Mouse (Mus musculus): ENCODE results near the gene Rps19.
A peak's percentile ranks its signal among the peaks of the same experiment; 100 is the strongest.
"Not testable (repeated sequence)": the region's sequence is repeated elsewhere in the genome, so short reads cannot be mapped to it uniquely, and the experiment has no call there.

The Rps19 gene

GRCm38 (mm10) chr7:24883896-24884692 lies at the start of gene Rps19:
TSS of gene Rps19 (plus strand) at chr7:24884371.
- peak; percentile 100 for DNase-seq (ENCODE audit: low read depth, low spot score)

GRCm38 (mm10) chr7:24838732-24839409 lies 45.3 kb upstream of the Rps19 start:
- DNase-seq (ENCODE audit: low read depth, low spot score): not testable (repeated sequence)

DNA sequence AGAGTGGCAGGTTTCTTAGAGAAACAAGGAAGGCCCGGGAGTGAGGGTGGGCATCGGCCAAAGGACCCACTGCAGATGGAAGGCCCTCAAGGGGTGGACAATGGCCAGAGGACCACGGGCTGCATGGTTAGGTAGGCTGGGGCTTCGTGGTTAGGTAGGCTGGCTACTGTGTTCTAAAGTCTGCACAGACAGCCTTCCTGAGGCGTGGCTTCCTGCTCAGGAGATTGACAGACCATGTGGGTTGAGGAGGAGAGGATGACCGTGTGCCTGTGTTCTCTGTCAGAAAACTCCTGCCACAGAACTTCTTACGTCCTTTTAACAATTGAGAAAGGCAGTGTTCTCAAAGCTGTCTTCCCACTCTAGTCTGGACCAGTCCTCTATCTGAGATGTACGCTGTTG lies 44.8 kb upstream of the Rps19 start:
- DNase-seq (ENCODE audit: low read depth, low spot score): no peak

GRCm38 (mm10) chr7:24840331-24840730 lies 43.8 kb upstream of the Rps19 start:
- no peak for DNase-seq (ENCODE audit: low read depth, low spot score)

DNA sequence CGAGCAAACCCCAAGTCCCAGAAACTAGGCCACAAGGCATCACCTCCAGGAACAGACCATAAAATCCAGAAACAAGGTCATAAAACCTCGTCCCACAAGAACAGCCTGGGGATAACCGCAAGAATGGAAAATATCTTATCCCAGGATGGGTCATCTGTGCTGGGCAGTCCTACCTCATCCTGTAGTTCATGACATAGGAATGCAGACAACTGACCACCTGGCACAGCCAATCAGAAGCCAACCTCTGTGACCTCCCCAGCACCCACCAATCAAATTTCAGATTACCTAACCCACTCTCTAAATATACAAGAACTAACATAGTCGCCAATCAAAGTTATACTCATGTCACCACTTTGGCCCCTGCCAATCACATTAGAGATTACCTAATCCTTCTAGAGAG lies 43.2 kb upstream of the Rps19 start:
- no peak for DNase-seq (ENCODE audit: low read depth, low spot score)

DNA sequence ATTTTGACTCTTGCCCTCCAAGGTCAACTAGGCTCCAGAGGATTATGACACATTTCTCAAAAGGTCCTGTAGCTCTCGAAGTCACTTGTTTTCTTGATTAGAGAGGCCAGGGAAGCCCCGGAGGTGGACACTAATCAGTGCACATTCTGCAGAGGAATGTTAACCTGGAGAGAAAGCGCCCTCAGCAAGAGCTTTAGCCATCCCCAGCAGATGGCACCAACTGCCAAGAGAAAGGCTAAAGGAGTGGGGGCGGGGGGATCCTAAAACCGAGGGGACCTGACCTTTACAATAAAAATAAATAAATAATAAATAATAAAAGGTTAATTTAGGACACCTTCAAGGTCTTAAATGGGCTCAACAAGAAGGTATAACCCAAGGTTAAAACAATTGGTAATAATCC lies 40.0 kb upstream of the Rps19 start:
- no peak for DNase-seq (ENCODE audit: low read depth, low spot score)

GRCm38 (mm10) chr7:24845181-24845580 lies 39.0 kb upstream of the Rps19 start:
- no peak for DNase-seq (ENCODE audit: low read depth, low spot score)

- DNase-seq (ENCODE audit: low read depth, low spot score): peak; percentile 59
Observed at GRCm38 (mm10) chr7:24845713-24846112, 38.5 kb upstream of the Rps19 start.

GRCm38 (mm10) chr7:24846576-24846975 lies 37.6 kb upstream of the Rps19 start:
- not testable (repeated sequence) for DNase-seq (ENCODE audit: low read depth, low spot score)

- DNase-seq (ENCODE audit: low read depth, low spot score): peak; percentile 23
Observed at GRCm38 (mm10) chr7:24850162-24850561, 34.0 kb upstream of the Rps19 start.

DNA sequence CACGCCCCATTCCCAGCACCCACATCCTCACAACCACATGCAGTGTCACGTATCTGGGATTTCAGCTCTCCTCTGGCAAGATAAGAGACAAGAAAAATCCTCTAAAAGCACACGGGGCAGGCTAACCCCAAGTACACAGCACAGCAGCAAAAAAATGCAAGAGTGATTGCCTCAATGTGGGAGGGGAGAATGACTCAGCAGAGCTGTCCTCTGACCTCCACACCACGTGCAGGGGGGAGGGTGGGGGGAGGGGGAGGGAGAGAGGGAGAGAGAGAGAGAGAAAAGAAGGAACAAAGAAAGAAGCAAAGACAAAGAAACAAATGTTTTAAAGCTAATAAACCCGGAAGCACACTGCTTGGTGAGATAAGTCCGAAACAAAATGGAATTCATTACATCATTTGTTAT lies 33.3 kb upstream of the Rps19 start:
- DNase-seq (ENCODE audit: low read depth, low spot score): peak; percentile 60

GRCm38 (mm10) chr7:24851596-24852325 lies 32.4 kb upstream of the Rps19 start:
- DNase-seq (ENCODE audit: low read depth, low spot score): no peak

- DNase-seq (ENCODE audit: low read depth, low spot score): peak; percentile 19
Observed at GRCm38 (mm10) chr7:24852557-24853232, 31.5 kb upstream of the Rps19 start.

- DNase-seq (ENCODE audit: low read depth, low spot score): no peak
Observed at GRCm38 (mm10) chr7:24853233-24853563, 31.0 kb upstream of the Rps19 start.

DNA sequence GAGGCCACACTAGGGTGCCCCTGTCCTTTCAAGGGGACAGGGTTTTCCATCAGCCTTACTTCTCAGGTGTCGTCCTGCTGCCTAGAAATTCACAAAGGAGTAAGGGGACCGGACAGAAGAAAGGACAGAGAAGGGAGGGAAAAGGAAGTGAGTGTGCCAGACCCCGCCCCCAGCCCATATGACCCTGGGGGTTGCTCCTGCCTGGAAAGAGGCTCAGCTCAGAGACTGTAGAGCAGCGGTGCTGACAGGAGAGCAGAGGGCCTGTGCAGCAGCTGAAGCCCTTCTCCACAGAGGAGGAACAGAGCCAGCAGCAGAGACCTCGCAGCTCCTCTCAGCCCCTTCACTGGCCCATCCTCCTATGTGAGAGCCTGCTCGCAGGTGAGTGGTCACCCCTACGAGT lies 30.5 kb upstream of the Rps19 start:
- DNase-seq (ENCODE audit: low read depth, low spot score): no peak

DNA sequence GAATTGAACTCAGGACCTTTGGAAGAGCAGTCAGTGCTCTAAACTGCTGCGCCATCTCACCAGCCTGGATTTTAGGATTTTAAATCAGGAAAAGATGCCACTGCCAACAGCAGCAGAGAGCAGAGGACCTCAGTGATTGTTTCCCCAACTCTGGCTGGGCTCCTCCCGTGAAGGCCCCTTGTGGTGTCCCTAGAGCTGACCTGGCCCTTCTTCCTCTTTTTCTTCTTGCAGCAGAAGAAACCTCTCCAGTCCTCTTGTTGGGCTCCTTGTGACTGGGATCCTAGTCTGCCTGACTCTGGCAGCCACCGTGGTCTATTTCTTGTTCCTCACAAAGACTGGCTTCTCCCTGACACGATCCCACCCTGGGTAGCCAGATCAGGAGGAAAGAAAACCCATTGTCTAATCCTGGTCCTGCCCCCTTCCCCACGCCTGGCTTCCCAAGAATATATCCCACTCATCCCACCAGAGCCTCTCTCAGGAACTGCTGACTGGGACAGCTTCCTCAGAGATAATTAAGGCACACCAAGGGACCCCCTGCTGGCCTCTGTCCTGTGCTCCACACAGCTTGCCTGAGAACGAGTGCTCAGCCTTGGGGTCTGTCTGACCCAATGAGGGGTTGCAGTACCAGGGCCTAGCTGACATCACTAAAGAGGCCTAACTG lies 27.6 kb upstream of the Rps19 start:
- DNase-seq (ENCODE audit: low read depth, low spot score): no peak

DNA sequence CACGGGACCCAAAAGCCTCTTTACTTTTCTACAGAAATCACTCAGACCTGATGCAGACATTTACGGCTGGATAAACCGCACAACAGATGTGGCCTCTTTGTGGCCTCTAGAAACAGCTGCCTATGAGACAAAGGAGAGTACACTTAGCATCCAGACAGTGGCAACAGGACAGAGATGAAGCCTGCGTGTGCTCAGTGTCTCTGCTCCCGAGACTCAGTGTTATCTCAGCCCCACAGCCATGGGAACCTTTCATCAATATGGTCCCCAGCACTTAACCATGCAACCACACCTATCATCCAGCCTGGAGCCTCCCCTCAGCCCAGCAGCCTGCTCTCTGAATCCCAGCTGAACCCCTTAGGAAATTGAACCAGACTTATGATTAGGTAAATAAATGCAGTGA lies 24.9 kb upstream of the Rps19 start:
- no peak for DNase-seq (ENCODE audit: low read depth, low spot score)

- no peak for DNase-seq (ENCODE audit: low read depth, low spot score)
Observed at GRCm38 (mm10) chr7:24861913-24862312, 22.3 kb upstream of the Rps19 start, which contains the start of gene Gm9844. TSS of gene Gm9844 (plus strand) at chr7:24862213.

DNA sequence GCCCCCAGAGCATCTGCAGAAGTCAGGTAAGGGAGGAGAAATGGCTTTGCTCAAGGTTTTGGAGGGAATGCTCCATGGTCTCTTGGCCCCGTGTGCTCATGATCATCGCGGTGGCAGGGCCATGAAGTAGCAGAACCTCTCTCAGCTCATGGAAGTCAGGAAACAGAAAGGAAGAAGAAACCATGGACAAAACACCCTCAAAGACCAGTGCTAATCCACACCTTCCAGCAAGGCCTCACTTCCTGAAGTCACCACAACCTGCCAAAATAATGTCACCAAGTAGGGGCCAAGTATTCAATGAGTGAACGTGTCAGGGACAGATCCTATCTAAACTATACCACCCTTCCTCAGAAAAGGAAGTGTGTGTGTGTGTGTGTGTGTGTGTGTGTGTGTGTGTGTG lies 21.3 kb upstream of the Rps19 start:
- DNase-seq (ENCODE audit: low read depth, low spot score): no peak

- DNase-seq (ENCODE audit: low read depth, low spot score): no peak
Observed at GRCm38 (mm10) chr7:24864156-24864555, 20.0 kb upstream of the Rps19 start.

DNA sequence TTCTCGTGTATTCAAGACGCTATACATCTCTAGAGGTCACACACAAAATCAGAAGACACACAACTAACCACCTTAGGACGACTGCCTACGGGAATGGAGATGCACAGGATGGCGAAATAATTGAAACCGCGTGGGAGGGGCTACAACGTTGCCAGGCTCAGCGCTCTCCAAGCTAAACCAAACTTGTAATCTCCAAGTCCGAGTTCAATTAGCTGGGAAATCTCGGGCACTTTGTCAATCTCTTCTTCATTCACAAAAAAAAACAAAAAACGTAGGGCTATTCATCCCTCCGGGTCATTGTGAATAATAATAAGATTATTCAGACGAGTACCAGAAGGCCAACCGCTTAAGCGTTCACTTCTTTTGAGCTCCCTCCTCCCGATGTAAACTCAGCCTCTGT lies 15.1 kb upstream of the Rps19 start:
- DNase-seq (ENCODE audit: low read depth, low spot score): no peak

Data from mesoderm, embryonic 11.5 days (tissue).